Mouse (Mus musculus) midbrain, embryonic 16.5 days (tissue): ENCODE measurements at regions not wholly inside any gene's neighbourhood (a gene's known extent, or its start where the extent isn't known, plus 50 kb on each side); places are given as distances from the start of the nearest gene placed in this dataset.
A peak's percentile ranks its signal among the peaks of the same experiment; 100 is the strongest.

Source experiments
- ATAC-seq: fragments of 200-750 bp; cut with Nextera tagmentation; 2 replicates; pipeline ENCODE4 v1.8.0; 2017; ENCODE audit warnings: moderate TSS enrichment
- H3K27ac ChIP-seq: fragments of 300-500 bp; sonication (generic); 2 replicates; pipeline ENCODE4 v1.5.1; 2014; ENCODE audit warnings: mild to moderate bottlenecking, low read length, mixed read lengths
- H3K27me3 ChIP-seq: fragments of 300-500 bp; sonication (generic); 2 replicates; pipeline ENCODE4 v1.6.1; 2014; ENCODE audit warnings: low read depth, low read length, mixed read lengths; ENCODE audit not compliant: control insufficient read depth, insufficient read depth
- H3K36me3 ChIP-seq: fragments of 300-500 bp; sonication (generic); 2 replicates; pipeline ENCODE4 v1.6.1; 2014; ENCODE audit warnings: mild to moderate bottlenecking, low read length, moderate library complexity, mixed read lengths; ENCODE audit not compliant: control insufficient read depth, insufficient read depth
- H3K4me1 ChIP-seq: fragments of 300-500 bp; sonication (generic); 2 replicates; pipeline ENCODE4 v1.6.1; 2014; ENCODE audit warnings: mild to moderate bottlenecking, low read length, mixed read lengths; ENCODE audit not compliant: control insufficient read depth, insufficient read depth
- H3K4me2 ChIP-seq: fragments of 300-500 bp; sonication (generic); 2 replicates; pipeline ENCODE4 v1.6.1; 2014; ENCODE audit warnings: mild to moderate bottlenecking, low read length, mixed read lengths
- H3K4me3 ChIP-seq: fragments of 300-500 bp; sonication (generic); 2 replicates; pipeline ENCODE4 v1.5.1; 2014; ENCODE audit warnings: low read depth, mild to moderate bottlenecking, low read length, moderate library complexity, mixed read lengths
- H3K9ac ChIP-seq: fragments of 300-500 bp; sonication (generic); 2 replicates; pipeline ENCODE4 v1.6.1; 2014; ENCODE audit warnings: low read depth, low read length, mixed read lengths
- H3K9me3 ChIP-seq: fragments of 300-500 bp; sonication (generic); replicated peaks from 2 replicates; pipeline ENCODE4 v1.6.1; 2014; ENCODE audit warnings: mild to moderate bottlenecking, low read length, mixed read lengths; ENCODE audit not compliant: control insufficient read depth, poor library complexity, severe bottlenecking
- WGBS: fragments of 180-500 bp; shearing (Covaris S2); extraction: QIAGEN DNeasy Blood & Tissue Kit; methylation state at CpG from one replicate; pipeline ENCODE4 v1.1.7; 2014; 5-methylcytosine and 5-hydroxymethylcytosine counted together

DNA sequence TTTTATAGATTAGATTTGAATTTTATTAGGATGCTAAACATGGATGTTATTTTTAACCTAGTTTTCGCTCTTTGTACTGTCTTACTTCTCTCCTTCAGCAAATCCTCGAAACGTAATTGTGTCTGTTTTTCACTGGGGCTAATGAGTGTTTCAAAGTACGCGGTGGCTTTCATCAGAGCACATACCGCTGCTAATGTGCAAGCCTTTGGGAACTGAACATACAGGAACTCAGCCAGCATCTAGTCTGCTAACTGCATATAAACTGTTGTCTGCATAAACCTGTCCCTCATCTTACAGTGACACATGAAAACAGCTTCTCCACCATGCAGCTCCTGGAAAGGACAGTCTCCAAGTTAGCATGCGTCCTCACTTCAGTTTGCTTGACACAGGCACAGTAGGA is 434.1 kb downstream of the Fat4 start:
- no peaks in the 10 kb centered on the region for H3K27me3 ChIP-seq
- ATAC-seq: peak; percentile 28; the same call in 1 of the 2 replicates
- H3K9me3 ChIP-seq: no peaks in the 10 kb centered on the region
- no peak overlapping the region for H3K9ac ChIP-seq
- H3K27ac ChIP-seq: peak overlapping the region; percentile 52; the same call in 1 of the 2 replicates
- 60% methylated on average over 7 of the region's 7 CpGs for WGBS
- peaks cover 5% of the 10 kb centered on the region; the same call in 1 of the 2 replicates for H3K4me1 ChIP-seq
- H3K4me2 ChIP-seq: no peak overlapping the region
- no peaks in the 10 kb centered on the region for H3K36me3 ChIP-seq
- H3K4me3 ChIP-seq: no peak overlapping the region

DNA sequence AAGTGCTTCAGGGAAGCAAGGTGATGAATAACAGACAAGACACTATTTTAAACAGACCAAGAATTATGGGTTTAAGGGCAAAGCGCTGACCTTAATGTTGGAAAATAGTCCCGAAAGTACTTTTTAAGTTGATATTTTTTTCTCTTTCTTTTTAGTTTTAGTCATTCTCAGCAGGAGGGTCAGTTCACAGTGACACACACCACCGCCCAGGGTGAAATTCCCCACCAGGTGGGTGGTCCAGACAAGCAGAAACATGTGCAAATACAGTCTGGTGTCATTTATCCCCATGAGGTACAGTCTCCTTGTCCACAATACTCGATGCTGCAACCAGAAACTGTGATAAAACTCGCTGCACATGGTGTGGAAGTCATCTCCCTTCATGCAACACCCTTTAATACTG is 435.5 kb downstream of the Fat4 start:
- Histone ChIP-seq H3K27ac (no peak overlapping the region), H3K4me1 (peaks cover 5% of the 10 kb centered on the region; the same call in 1 of the 2 replicates), H3K9me3 (no peaks in the 10 kb centered on the region), H3K4me2 (no peak overlapping the region), H3K27me3 (no peaks in the 10 kb centered on the region), H3K9ac (no peak overlapping the region), H3K4me3 (no peak overlapping the region), H3K36me3 (no peaks in the 10 kb centered on the region)
- 73% methylated on average over 5 of the region's 5 CpGs for WGBS
- no peak for ATAC-seq

DNA sequence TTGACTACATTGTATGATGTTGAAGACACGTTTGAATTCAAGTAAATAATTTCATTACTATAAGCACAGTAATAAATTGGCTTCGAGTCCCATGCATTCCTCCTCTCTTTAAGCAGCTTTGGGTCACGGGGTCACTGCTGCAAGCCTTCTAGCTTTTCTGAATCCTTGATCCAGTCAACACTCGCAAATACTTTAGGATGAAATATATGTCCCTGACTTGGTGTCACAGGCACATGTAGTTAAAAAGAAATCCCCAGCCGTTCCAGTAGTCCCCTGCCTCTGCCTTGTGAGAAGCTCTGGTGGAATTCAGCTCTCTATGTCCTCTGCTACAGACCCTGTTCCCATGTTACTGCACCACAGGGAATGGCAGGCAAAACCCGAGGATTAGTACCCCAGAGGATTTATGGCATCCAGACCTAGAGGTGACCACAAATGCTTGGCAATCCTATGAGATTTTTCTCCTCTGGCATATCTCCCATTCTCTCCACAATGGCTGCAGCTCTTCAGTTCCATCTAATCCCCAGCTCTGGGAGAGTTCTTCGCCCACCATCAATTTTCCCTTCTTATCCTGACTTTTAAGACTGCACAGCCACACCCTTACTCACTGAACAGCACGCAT is 449.0 kb downstream of the Fat4 start:
- no peak overlapping the region for H3K9ac ChIP-seq
- H3K4me2 ChIP-seq: no peak overlapping the region
- no peak overlapping the region for H3K27ac ChIP-seq
- H3K4me3 ChIP-seq: no peak overlapping the region
- no peaks in the 10 kb centered on the region for H3K4me1 ChIP-seq
- no peaks in the 10 kb centered on the region for H3K27me3 ChIP-seq
- WGBS: 44% methylated on average over 8 of the region's 8 CpGs
- H3K36me3 ChIP-seq: no peaks in the 10 kb centered on the region
- ATAC-seq: no peak
- 0 out of 2 replicates have a peak, but pooled peaks cover 4% of the 10 kb centered on the region for H3K9me3 ChIP-seq

GRCm38 (mm10) chr3:39341161-39341687 is 454.5 kb downstream of the Fat4 start:
- H3K9me3 ChIP-seq: no peaks in the 10 kb centered on the region
- no peaks in the 10 kb centered on the region for H3K4me1 ChIP-seq
- no peaks in the 10 kb centered on the region for H3K27me3 ChIP-seq
- H3K4me2 ChIP-seq: no peak overlapping the region
- no peak for ATAC-seq
- no peak overlapping the region for H3K4me3 ChIP-seq
- 66% methylated on average over 3 of the region's 3 CpGs for WGBS
- no peak overlapping the region for H3K27ac ChIP-seq
- H3K9ac ChIP-seq: no peak overlapping the region
- H3K36me3 ChIP-seq: no peaks in the 10 kb centered on the region

- Histone ChIP-seq H3K9me3 (no peaks in the 10 kb centered on the region), H3K4me3 (no peak overlapping the region), H3K4me1 (no peaks in the 10 kb centered on the region), H3K9ac (no peak overlapping the region), H3K27me3 (no peaks in the 10 kb centered on the region), H3K4me2 (no peak overlapping the region), H3K27ac (no peak overlapping the region), H3K36me3 (no peaks in the 10 kb centered on the region)
- ATAC-seq: no peak
- 89% methylated on average over 3 of the region's 3 CpGs for WGBS
Observed at GRCm38 (mm10) chr3:39344078-39344477, 457.3 kb downstream of the Fat4 start.

- Histone ChIP-seq H3K9ac (no peak overlapping the region), H3K27ac (no peak overlapping the region), H3K4me2 (no peak overlapping the region), H3K36me3 (no peaks in the 10 kb centered on the region), H3K27me3 (no peaks in the 10 kb centered on the region), H3K9me3 (no peaks in the 10 kb centered on the region), H3K4me3 (no peak overlapping the region), H3K4me1 (no peaks in the 10 kb centered on the region)
- ATAC-seq: no peak
- 96% methylated on average over 4 of the region's 4 CpGs for WGBS
Observed at GRCm38 (mm10) chr3:39347578-39347977, 460.8 kb downstream of the Fat4 start.

GRCm38 (mm10) chr3:39357012-39357411 is 470.3 kb downstream of the Fat4 start:
- Histone ChIP-seq H3K27ac (no peak overlapping the region), H3K4me2 (no peak overlapping the region), H3K9me3 (no peaks in the 10 kb centered on the region), H3K27me3 (no peaks in the 10 kb centered on the region), H3K36me3 (no peaks in the 10 kb centered on the region), H3K4me3 (no peak overlapping the region), H3K9ac (no peak overlapping the region), H3K4me1 (no peaks in the 10 kb centered on the region)
- 87% methylated on average over 2 of the region's 2 CpGs for WGBS
- ATAC-seq: no peak

GRCm38 (mm10) chr3:39360278-39360677 is 473.5 kb downstream of the Fat4 start:
- no peak overlapping the region for H3K4me3 ChIP-seq
- H3K27ac ChIP-seq: no peak overlapping the region
- no peaks in the 10 kb centered on the region for H3K36me3 ChIP-seq
- H3K9ac ChIP-seq: no peak overlapping the region
- no peaks in the 10 kb centered on the region for H3K27me3 ChIP-seq
- H3K4me2 ChIP-seq: no peak overlapping the region
- 52% methylated on average over 2 of the region's 2 CpGs for WGBS
- no peak for ATAC-seq
- no peaks in the 10 kb centered on the region for H3K4me1 ChIP-seq
- no peaks in the 10 kb centered on the region for H3K9me3 ChIP-seq

- Histone ChIP-seq H3K27me3 (no peaks in the 10 kb centered on the region), H3K9me3 (no peaks in the 10 kb centered on the region), H3K4me2 (no peak overlapping the region), H3K9ac (no peak overlapping the region), H3K4me3 (no peak overlapping the region), H3K4me1 (no peaks in the 10 kb centered on the region), H3K27ac (no peak overlapping the region), H3K36me3 (no peaks in the 10 kb centered on the region)
- ATAC-seq: no peak
- 95% methylated on average over 4 of the region's 4 CpGs for WGBS
Observed at GRCm38 (mm10) chr3:39370926-39371325, 484.2 kb downstream of the Fat4 start.
